8 mouse cellular contexts compared by ENCODE assay signal in the genomic region with DNA sequence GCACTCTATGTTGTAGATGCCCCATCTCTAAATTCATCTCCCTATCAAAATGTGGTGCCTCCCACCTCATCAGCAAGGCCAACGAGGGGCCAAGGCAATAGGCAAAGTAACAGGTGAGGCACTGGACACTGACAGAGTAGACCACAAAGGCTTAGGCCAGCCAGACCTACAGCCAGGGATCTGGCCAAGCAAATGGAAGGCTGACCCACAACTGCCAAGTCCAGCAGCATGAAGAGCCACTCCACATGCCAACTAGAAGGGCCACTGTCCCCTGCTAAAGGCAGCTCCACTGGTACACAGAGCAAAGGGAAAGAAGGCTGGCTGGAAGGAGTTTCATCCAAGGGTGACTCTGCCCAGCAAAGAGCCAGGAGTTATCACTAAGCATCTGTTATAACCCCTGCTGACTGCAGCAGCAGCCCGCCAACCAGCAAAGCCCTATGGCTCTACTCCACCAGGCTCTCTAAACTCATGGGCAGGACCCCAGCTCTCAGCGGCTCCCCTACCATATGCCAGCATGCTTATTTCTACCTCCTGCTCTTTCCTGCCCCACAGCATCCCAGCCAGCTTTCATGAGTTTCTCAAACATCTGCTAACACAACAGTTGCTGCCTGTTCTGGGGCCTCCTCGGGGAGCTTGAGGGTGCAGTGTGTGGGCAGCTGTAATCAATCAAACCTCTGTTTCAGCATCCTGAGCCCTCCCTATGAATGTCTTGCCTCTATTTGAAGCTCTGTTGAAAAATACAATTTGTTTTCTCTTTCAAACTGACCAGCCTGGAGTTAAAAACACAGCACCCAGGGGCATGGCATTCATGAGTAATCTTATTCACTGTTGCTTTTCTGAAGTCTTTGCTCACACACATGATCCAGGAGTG. TPM values are rescaled to one million over a fixed set of nuclear protein-coding genes. Genes with fewer than 3 reads are reported as not detected.
DNase-seq lines count a peak whose midpoint lies in the region; ATAC-seq and TF ChIP-seq lines count a peak whose summit lies in the region.
"Had no signal": no experiment of that assay in that cellular context is flagged by ENCODE, and none has a peak within 500 bp of the region (broad histone marks: within the 10 kb centered on the region; RNA-seq: fewer than 3 reads in every experiment).

No protein-coding gene starts in this region.

- H3K4me1 ChIP-seq in kidney, postnatal 0 days (replicated peaks; ENCODE audit: insufficient read depth, low read length) = peaks cover 9% of the 10 kb centered on the region
- peaks cover 42% of the 10 kb centered on the region for H3K4me1 ChIP-seq in embryonic facial prominence, embryonic 15.5 days
- H3K4me1 ChIP-seq in hindbrain, embryonic 13.5 days (replicated peaks) = peaks cover 43% of the 10 kb centered on the region
- H3K4me1 ChIP-seq in midbrain, postnatal 0 days (ENCODE audit: insufficient read depth, low read length) = peaks cover 7% of the 10 kb centered on the region

- no peak for TF ChIP-seq CTCF in kidney, postnatal 0 days (IDR thresholded peaks at IDR 0.05; ENCODE audit: low read depth)
- no peak for TF ChIP-seq CTCF in midbrain, postnatal 0 days (IDR thresholded peaks at IDR 0.05)

- no peaks in the 10 kb centered on the region for H3K27me3 ChIP-seq in kidney, postnatal 0 days (ENCODE audit: insufficient read depth, low read length)
- no peaks in the 10 kb centered on the region for H3K27me3 ChIP-seq in embryonic facial prominence, embryonic 15.5 days
- no peaks in the 10 kb centered on the region for H3K27me3 ChIP-seq in hindbrain, embryonic 13.5 days
- H3K27me3 ChIP-seq in midbrain, postnatal 0 days (ENCODE audit: insufficient read depth, low read length) = no peaks in the 10 kb centered on the region
- H3K27me3 ChIP-seq: lung, embryonic 15.5 days had no signal

- peaks cover 13% of the 10 kb centered on the region; the same call in 1 of the 2 replicates for H3K36me3 ChIP-seq in kidney, postnatal 0 days (ENCODE audit: insufficient read depth, low read length)
- peaks cover 18% of the 10 kb centered on the region; the same call in 1 of the 2 replicates for H3K36me3 ChIP-seq in embryonic facial prominence, embryonic 15.5 days
- peaks cover 19% of the 10 kb centered on the region for H3K36me3 ChIP-seq in hindbrain, embryonic 13.5 days
- peaks cover 7% of the 10 kb centered on the region; the same call in 1 of the 2 replicates for H3K36me3 ChIP-seq in midbrain, postnatal 0 days (ENCODE audit: insufficient read depth, low read length)

- no peak overlapping the region for H3K9ac ChIP-seq in kidney, postnatal 0 days (ENCODE audit: low read depth, low read length)
- no peak overlapping the region for H3K9ac ChIP-seq in embryonic facial prominence, embryonic 15.5 days
- H3K9ac ChIP-seq in hindbrain, embryonic 13.5 days = no peak overlapping the region
- no peak overlapping the region for H3K9ac ChIP-seq in midbrain, postnatal 0 days (replicated peaks; ENCODE audit: low read length, poor library complexity, severe bottlenecking)
- H3K9ac ChIP-seq: lung, embryonic 15.5 days had no signal

- WGBS in kidney, postnatal 0 days = 49% methylated on average over 4 of the region's 4 CpGs
- WGBS in embryonic facial prominence, embryonic 15.5 days = 39% methylated on average over 4 of the region's 4 CpGs
- WGBS in hindbrain, embryonic 13.5 days = 49% methylated on average over 4 of the region's 4 CpGs
- 71% methylated on average over 4 of the region's 4 CpGs for WGBS in midbrain, postnatal 0 days

- H3K27ac ChIP-seq in kidney, postnatal 0 days = peak overlapping the region; percentile 47; the same call in 1 of the 2 replicates
- H3K27ac ChIP-seq in embryonic facial prominence, embryonic 15.5 days (replicated peaks) = peak overlapping the region; percentile 84
- H3K27ac ChIP-seq in hindbrain, embryonic 13.5 days = peak overlapping the region; percentile 73
- no peak overlapping the region for H3K27ac ChIP-seq in midbrain, postnatal 0 days (ENCODE audit: low read depth, low read length)
- H3K27ac ChIP-seq: lung, embryonic 15.5 days had no signal

- no peak overlapping the region for H3K4me2 ChIP-seq in kidney, postnatal 0 days (ENCODE audit: low read length)
- no peak overlapping the region for H3K4me2 ChIP-seq in embryonic facial prominence, embryonic 15.5 days (replicated peaks)
- H3K4me2 ChIP-seq in hindbrain, embryonic 13.5 days = no peak overlapping the region
- no peak overlapping the region for H3K4me2 ChIP-seq in midbrain, postnatal 0 days (ENCODE audit: low read depth, low read length, poor library complexity, severe bottlenecking)
- H3K4me2 ChIP-seq: lung, embryonic 15.5 days had no signal

- no peak overlapping the region for H3K4me3 ChIP-seq in kidney, postnatal 0 days (replicated peaks; ENCODE audit: low read depth, low read length)
- no peak overlapping the region for H3K4me3 ChIP-seq in embryonic facial prominence, embryonic 15.5 days (replicated peaks)
- no peak overlapping the region for H3K4me3 ChIP-seq in hindbrain, embryonic 13.5 days
- no peak overlapping the region for H3K4me3 ChIP-seq in midbrain, postnatal 0 days (ENCODE audit: low read depth, low read length)
- H3K4me3 ChIP-seq: lung, embryonic 15.5 days had no signal

- peak; percentile 28 for DNase-seq in kidney, postnatal 0 days (ENCODE audit: low spot score)
- DNase-seq in kidney, adult 18-20 months = no peak
- DNase-seq in midbrain, postnatal 0 days (ENCODE audit: low spot score) = peak; percentile 72
- DNase-seq in lung, postnatal 25 days (ENCODE audit: low spot score) = no peak

- ATAC-seq in kidney, postnatal 0 days (replicated peaks; ENCODE audit: low FRiP score, low read depth) = no peak
- ATAC-seq in embryonic facial prominence, embryonic 15.5 days (ENCODE audit: insufficient number of reproducible peaks, low FRiP score, low TSS enrichment, low read depth) = peak; percentile 74
- ATAC-seq in hindbrain, embryonic 13.5 days (ENCODE audit: low FRiP score) = peak; percentile 61; the same call in 1 of the 2 replicates
- 0 out of 2 replicates have a peak, but pooled peaks have one; percentile 20 for ATAC-seq in midbrain, postnatal 0 days (ENCODE audit: low FRiP score)
- ATAC-seq in monocyte, adult 5-6 weeks (replicated peaks; ENCODE audit: insufficient number of reproducible peaks, low FRiP score, low TSS enrichment, poor library complexity, severe bottlenecking) = no peak

- no peaks in the 10 kb centered on the region for H3K9me3 ChIP-seq in kidney, postnatal 0 days (replicated peaks; ENCODE audit: low read length)
- no peaks in the 10 kb centered on the region for H3K9me3 ChIP-seq in embryonic facial prominence, embryonic 15.5 days (replicated peaks)
- H3K9me3 ChIP-seq in hindbrain, embryonic 13.5 days = no peaks in the 10 kb centered on the region
- no peaks in the 10 kb centered on the region for H3K9me3 ChIP-seq in midbrain, postnatal 0 days (ENCODE audit: low read length)
- H3K9me3 ChIP-seq: lung, embryonic 15.5 days had no signal

RNA-seq across cellular contexts. Expression of a gene that starts 59.9 kb away (rescaled TPM):
- 17.1 and 17.5 TPM in 2 replicates for polyA plus RNA-seq in kidney, postnatal 0 days (2015; fragmentation: Nextera tagmentation; extraction: Ambion mirVana)
- polyA plus RNA-seq in embryonic facial prominence, embryonic 15.5 days (2015; fragmentation: Nextera tagmentation; extraction: Ambion mirVana) = 21.6 and 22.5 TPM in 2 replicates
- 16.9 and 19.3 TPM in 2 replicates for polyA plus RNA-seq in hindbrain, embryonic 13.5 days (2015; fragmentation: Nextera tagmentation; extraction: Ambion mirVana)
- 8.0 and 17.3 TPM in 2 replicates for total RNA-seq in midbrain, postnatal 0 days (2014; rRNA removed)
- polyA plus RNA-seq in midbrain, postnatal 0 days (2015; fragmentation: Nextera tagmentation; extraction: Ambion mirVana) = 7.3 and 9.4 TPM in 2 replicates
- total RNA-seq in monocyte, adult 5-6 weeks (2017) = 15.8 to 51.1 TPM (median 20.4 TPM) in 3 replicates

Comparison
In these comparisons a context has a peak if more than half of its experiments do, and no peak if none do; other contexts are left out.
1. DNase-seq: peak in kidney, postnatal 0 days (single experiment) and midbrain, postnatal 0 days (single experiment); none in kidney, adult 18-20 months (single experiment) and lung, postnatal 25 days (single experiment).
2. ATAC-seq: peak in embryonic facial prominence, embryonic 15.5 days (single experiment), hindbrain, embryonic 13.5 days (single experiment) and midbrain, postnatal 0 days (single experiment); none in kidney, postnatal 0 days (single experiment) and monocyte, adult 5-6 weeks (single experiment).